Mouse (Mus musculus): ENCODE data around the gene Srarp.

Gene Srarp

DNA sequence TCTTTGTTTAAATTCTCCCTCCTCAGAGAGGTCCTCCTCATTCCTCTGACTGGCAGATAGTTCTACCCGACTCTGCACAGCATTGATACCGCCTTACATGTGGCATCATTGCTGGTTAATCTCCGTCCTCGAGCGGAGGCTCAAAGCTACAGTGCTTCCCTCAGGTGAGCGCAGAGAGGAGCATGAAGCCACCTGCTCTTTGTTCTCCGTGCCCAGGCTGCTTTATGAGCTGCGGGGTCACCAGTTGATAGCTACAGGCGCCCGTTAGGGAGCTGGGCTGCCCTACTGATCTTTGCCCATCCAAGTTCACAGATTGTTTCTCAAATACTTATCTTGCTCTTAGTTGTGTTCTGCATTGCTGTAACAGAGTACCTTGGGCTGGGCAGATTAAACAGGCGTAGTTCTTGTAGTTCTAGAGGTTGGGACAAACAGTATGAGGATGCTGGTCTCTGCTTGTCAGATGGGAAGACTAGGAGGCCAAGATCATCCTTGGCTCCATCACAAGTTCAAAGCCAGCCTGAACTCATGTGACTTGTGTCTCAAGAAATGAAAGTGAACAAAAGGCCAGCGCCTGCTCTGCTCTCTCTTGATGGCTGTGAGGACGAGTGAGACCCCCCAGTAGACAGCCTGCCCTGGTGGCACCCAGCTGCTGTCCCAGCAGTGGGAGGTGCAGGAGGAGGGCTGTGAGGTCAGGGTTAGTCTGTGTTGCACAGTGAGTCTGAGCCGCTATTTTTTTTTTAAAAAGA, 20.5 kb upstream of the Srarp start:
- DNase-seq = no peak

GRCm38 (mm10) chr4:141455526-141455925, 19.6 kb upstream of the Srarp start:
- DNase-seq = no peak

GRCm38 (mm10) chr4:141454581-141455350, 18.9 kb upstream of the Srarp start:
- no peak for DNase-seq

DNA sequence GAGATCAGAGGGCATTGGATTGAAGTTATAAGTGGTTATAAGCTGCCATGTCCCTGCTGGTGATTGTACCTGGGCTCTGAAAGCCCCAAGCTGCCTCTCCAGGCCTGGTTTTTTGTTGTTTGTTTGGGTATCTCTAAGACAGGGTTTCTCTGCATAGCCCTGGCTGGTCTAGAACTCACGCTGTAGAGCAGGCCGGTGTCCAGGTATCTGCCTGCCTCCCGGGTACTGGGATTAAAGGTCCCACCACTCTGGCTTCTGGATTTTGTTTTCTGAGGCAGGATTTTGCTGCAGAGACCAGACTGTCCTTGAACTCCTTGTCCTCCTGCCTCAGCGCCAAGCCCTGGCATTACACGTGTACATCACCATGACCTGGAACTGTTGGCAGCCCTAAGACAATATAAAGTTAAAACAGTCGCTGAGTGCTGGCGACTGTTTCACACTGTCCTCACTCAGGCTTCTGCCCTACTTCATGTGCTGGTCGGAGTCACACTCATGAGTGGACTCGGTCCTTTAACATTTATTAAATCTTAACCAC, 16.1 kb upstream of the Srarp start:
- peak in 1 of 2 experiments; percentile 19 for DNase-seq

GRCm38 (mm10) chr4:141451251-141451650, 15.3 kb upstream of the Srarp start:
- DNase-seq = no peak

GRCm38 (mm10) chr4:141446211-141446610, 10.3 kb upstream of the Srarp start:
- DNase-seq = no peak

- no peak for DNase-seq
These were observed 9.4 kb upstream of the Srarp start for GRCm38 (mm10) chr4:141445328-141445720.

DNA sequence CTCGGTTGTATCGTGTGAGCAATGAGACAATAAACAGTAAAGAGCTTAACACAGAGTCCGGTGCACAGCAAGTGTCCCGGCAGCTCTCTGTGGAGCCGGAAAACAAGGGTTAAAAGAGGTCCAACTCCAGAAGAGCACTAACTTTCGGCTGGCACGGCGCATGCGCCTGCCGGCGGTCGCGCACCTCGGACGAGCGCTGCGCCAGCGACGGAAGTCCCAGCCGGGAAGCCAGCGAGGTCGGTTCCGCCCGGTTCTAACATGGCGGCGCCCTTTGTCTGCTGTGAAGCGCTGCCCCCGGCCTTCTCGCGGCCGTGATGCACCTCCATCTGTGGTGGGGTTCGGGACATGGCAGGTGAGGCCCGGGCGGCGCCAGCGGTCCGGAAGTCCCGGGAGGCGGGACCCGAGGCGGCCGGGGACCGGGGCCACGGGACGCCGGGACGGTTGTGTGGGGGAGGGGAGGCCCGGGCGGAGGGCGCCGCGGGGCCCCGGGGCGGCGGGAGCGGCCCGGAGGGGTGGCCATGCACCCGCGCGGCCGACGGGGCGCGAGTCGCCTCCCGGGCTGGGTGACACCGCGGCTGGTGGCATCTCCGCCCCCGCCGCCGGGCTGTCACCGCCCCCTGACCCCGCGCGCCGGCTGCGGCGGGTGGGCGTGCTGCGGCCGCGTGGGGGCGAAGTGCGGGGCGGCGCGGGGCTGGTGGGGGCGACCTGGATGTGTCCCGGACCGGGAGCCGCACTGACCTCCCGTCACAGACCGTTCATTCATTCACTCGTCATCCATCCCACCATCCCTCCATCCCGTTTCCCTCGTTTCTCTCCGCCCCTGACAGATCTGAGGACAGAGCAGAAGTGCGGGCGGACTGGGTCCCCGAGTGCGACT, 8.8 kb upstream of the Srarp start, which contains the start of gene Zbtb17:
Gene Zbtb17, plus strand, starts transcription at position 204 of the 877 bp plus-strand sequence.
- DNase-seq = peak; percentile 89 to 95

DNA sequence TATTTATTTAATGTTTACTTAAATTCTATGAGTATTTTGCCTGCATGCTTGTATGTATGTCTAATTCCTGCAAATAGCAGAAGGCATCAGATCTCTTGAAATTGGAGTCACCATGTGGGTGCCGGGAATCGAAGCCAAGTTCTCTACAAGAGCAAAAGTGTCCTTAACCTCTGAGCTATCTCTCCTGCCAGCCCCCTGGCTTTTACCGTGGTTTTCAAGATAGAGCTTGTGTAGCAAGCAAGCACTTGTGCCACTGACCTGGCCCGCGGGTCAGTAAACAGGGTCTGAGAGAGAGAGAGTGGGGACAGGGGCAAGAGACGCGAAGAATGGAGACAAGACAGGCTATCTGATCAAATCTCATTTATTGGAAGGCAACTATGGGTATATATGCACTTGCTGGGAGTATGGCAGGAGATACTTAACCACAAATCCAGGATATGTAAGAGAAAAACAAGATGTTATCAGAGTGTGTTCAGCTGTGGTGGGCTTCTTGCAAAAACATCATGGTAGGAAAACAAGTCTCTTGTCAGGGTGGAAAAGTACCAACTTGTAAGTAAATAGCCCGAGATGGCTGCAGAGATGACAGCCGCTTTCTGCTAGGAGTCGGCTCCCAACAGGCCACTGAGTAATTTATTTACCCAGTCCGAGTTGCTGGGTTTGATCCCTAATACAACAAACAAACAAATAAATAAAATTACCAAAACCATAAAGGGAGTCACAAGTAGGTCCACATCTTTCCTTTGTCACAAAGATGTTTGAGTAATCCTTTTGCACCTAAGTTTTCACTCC, 7.9 kb upstream of the Srarp start:
- DNase-seq = no peak

DNA sequence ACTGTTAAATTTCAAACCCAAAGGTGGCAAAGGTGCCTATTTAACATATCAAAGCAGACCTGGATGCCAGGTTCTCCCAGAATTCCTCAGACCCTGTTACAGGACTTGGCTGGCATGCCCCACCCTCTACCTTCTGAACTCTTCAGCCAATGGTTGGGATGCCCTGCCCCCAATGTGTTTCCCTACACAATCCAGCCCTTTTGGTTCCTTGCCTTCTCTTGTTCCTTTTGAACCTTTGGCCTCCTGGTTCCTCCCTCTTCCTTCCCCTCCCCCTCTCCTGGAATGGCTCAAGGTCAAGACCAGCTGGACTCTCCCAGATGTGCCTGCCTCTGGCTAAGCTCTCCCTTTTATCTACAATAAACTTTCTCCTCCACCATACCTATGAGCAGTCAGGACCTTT, 5.0 kb upstream of the Srarp start:
- peak; percentile 78 to 86 for DNase-seq

DNA sequence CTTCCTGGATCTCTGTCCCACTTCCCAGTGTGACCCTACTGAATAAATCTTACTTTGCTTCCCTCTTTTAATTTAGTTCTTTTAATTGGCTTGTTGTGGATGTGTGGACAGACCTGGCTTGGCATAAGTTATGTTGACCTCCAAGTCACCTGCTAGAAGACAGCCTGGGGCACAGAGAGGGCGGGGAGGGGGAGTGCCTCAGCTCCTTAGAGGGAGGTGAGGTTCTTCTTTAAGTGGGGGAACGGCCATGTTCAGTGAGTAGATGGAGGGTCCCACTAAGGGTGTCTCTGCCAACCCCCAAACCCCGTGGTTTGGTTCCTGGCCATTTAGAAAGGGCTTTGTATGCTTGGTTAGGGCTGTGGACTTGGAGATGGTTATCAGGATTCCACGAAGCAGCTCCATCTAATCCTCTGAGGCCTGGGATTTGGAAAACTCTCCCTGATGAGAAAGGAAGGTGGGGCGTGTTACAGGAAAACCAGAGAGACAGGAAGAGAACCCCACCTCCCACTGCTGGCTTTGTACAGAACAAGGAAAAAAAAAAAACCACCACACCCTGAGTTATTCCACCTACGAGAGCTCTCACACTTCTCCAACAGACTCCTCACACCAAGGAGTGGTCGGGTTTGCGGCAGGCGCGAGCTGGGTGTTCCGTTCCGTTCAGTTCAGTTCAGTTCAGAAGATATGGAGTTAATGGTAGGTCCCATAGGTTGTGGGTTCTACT, 3.3 kb upstream of the Srarp start:
- DNase-seq = peak; percentile 62 to 67

GRCm38 (mm10) chr4:141433191-141433590, 2.7 kb downstream of the Srarp start:
- no peak for DNase-seq

GRCm38 (mm10) chr4:141432666-141433065, 3.2 kb downstream of the Srarp start:
- DNase-seq = peak; percentile 63 to 66

GRCm38 (mm10) chr4:141430997-141431396, 4.9 kb downstream of the Srarp start:
- peak; percentile 83 to 90 for DNase-seq

DNA sequence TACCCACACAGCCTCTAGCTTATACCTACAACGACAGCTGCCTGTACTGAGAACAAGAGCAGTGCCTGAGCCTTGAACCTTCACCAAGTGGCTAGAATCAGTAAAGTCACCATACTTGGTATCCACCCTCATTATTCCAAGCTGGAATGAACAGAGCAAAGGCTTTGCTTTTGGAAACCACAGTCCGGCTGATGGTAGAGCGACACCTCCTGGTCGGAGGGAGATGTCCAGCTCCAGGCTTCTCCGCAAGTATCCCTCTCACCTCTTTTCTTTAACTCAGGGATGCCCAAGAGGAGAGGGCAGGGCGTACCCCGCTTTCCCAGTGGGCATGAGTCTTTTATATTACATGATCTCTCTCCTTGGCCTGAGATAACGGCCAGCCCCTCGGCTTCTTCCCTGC, 6.1 kb downstream of the Srarp start:
- peak; percentile 60 to 84 for DNase-seq

DNA sequence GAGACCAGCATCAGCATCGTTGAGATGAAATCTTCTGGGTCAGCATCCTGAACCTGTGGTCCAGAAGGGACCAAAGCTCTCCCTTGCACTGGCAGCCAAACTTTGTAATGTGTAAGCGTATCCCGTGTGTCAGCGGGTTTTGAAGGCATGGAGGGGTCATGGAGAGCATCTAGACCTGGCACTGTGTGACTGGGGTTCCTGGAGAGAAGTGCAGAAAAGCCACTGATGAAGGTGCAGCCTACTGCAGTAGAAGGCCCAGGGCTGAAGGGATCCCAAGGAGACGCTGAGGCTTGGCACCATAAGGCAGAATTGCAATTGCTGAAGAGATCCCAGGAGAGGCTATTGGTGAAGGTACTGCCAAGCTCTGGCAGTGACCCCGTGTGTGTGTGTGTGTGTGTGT, 6.5 kb downstream of the Srarp start:
- no peak for DNase-seq

- DNase-seq = no peak
These were observed 8.0 kb downstream of the Srarp start for GRCm38 (mm10) chr4:141427921-141428320.

DNA sequence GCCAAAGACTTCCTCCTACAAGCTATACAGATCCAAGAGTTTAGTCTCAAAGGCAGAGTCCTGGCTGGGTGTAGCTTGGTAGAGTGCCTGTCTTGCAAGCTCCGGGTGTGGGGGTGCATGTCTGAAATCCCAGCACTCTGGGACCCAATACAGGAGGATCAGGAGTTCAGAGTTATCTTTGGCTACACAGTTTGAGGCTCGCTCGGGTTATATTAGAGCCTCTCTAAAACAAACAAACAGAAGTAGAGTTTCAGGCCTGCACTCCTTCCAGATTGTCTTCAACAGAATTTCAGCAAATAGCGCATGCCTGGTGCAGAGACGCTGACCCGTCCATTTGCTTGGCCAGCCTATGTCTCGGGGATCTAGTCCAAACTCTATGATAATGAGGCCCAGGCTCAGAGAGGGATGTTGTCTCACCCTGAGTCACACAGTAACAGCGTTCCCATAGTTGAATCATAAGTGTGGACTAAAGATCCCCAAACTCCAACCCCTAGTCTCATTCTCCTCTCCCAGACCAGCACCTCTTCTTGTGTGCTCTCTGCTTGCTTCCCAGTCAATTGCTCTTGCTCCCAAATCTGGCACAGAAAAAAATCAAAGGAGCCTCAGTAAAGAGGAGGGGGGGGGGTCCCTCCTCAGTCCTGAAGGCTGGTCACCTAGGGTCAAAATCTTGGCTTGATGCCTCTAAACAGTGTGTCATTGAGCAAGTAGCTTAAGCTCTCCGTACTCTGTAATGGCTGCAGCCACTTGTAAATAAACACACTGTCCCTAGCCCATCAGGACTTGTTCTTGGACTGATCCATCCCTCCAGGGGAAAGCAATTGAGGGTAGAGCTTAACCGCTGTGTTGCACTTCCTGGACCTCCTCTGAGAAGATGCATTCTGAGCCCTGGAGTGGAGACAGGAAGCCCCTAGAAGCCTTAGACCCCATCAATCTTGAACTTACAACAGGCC, 8.8 kb downstream of the Srarp start:
- no peak for DNase-seq

DNA sequence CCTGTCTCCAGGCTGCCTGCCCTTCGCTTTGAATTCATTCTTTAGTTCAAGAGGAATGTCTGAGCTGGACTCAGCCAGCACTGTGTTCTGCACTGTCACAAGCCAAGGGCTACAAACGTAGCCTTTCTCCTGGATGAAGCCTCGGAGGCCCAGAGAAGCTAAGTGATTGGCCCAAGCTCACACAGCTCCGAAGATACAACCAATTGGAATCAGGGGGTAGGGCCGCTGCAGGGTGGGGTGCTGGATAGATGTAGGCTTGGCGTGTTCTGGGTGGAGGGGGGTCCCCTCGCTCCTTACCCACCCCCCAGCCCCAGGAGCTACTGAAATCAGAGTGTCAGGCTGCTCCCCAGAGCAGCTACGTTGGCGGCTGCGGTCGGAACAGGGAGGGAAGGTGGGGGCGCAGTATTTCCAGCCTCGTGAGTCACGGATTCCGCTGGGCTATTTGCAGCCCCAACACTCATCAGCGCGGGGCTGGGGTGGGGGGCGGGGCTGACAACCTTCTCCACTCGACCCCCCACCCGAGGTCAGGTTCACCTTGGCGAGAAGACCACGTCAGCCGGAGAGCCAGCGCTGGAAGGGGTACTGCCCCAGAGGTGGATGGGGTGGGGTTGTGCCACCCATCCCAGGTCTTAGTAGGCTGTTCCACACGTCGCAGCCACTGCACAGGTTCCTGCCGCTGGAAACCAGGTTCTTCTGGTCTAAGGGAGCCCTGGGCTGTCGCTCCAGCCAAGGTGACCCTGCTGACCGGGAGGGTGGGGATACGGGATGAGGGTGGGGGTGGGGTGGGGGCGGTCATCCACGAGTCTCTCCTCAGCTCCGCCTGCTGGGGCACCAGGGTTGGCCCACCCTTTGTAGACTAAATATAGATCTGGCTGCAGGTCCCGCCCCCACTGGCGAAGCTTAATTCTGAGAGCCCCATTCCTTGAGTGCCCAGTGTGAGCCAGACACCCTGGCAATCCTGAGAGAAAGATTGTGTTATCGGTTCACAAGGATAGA, 10.1 kb downstream of the Srarp start:
- DNase-seq = peak; percentile 69 to 72
